ENCODE assay signal across 21 mouse cellular contexts in the genomic region with DNA sequence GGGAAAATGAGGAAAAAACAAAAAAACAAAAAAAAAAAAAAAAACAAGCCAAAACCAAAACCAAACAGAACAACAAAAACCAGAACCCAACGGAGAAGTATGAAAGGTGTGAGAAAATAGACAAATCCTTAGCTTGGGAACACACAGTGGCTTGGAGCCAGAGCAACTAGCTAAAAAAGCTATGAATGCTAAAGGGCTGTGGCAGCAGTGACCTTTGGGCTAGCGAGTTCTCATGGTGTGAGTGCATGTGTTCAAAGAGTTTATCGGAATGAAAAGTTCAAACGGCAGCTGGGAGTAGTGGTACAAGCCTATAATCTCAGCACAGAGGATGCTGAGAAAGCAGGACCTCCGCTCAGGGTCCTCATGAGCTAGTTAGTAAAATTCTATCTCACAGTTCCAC. TPM values are rescaled to one million over a fixed set of nuclear protein-coding genes. Genes with fewer than 3 reads are reported as not detected.
DNase-seq lines count a peak whose midpoint lies in the region; ATAC-seq and TF ChIP-seq lines count a peak whose summit lies in the region.
"Had no signal": no experiment of that assay in that cellular context is flagged by ENCODE, and none has a peak within 500 bp of the region (broad histone marks: within the 10 kb centered on the region; RNA-seq: fewer than 3 reads in every experiment).

No protein-coding gene starts in this region.

- peak overlapping the region; percentile 81 for H3K4me2 ChIP-seq in liver, embryonic 14.5 days (ENCODE audit: low read depth)
- no peak overlapping the region for H3K4me2 ChIP-seq in intestine, embryonic 16.5 days (ENCODE audit: low read depth, low read length)
- H3K4me2 ChIP-seq: embryonic facial prominence, embryonic 15.5 days; forebrain, embryonic 13.5 days; heart, embryonic 11.5 days; stomach, embryonic 15.5 days had no signal

- TF ChIP-seq EP300 in liver, embryonic 14.5 days (IDR thresholded peaks at IDR 0.05; ENCODE audit: low read depth) = no peak

- H3K4me3 ChIP-seq in erythroblast, embryonic 14.5 days (replicated peaks) = peak overlapping the region; percentile 54
- H3K4me3 ChIP-seq in liver, embryonic 14.5 days (ENCODE audit: insufficient read depth in 1 of 2, low read depth in 2 of 2, low read length in 2 of 2) = peak overlapping the region in 1 of 2 experiments; percentile 44; a peak in 2 of 4 replicates
- H3K4me3 ChIP-seq in intestine, embryonic 16.5 days (ENCODE audit: low read length) = no peak overlapping the region
- H3K4me3 ChIP-seq: embryonic facial prominence, embryonic 15.5 days; forebrain, embryonic 13.5 days; stomach, embryonic 15.5 days had no signal

- peaks cover 100% of the 10 kb centered on the region for H3K4me1 ChIP-seq in erythroblast, embryonic 14.5 days (ENCODE audit: control insufficient read depth)
- H3K4me1 ChIP-seq in liver, embryonic 14.5 days (replicated peaks; ENCODE audit: control insufficient read depth in 2 of 2, insufficient read depth in 2 of 2, low read length in 1 of 2) = peaks cover 83 to 84% of the 10 kb centered on the region in 2 experiments
- H3K4me1 ChIP-seq in intestine, embryonic 16.5 days (ENCODE audit: control insufficient read depth, insufficient read depth, low read length) = peaks cover 16% of the 10 kb centered on the region
- H3K4me1 ChIP-seq: forebrain, embryonic 13.5 days had no signal

- H3K36me3 ChIP-seq in erythroblast, embryonic 14.5 days (ENCODE audit: control insufficient read depth) = peaks cover 100% of the 10 kb centered on the region
- H3K36me3 ChIP-seq in liver, embryonic 14.5 days (replicated peaks; ENCODE audit: control insufficient read depth, insufficient read depth, low read depth) = peaks cover 85% of the 10 kb centered on the region
- peaks cover 18% of the 10 kb centered on the region for H3K36me3 ChIP-seq in intestine, embryonic 16.5 days (ENCODE audit: control insufficient read depth, insufficient read depth, low read length)

- peaks cover 9% of the 10 kb centered on the region; the same call in 1 of the 2 replicates for H3K27me3 ChIP-seq in erythroblast, embryonic 14.5 days (ENCODE audit: control insufficient read depth)
- H3K27me3 ChIP-seq in liver, embryonic 14.5 days (ENCODE audit: control insufficient read depth, insufficient read depth, low read length) = no peaks in the 10 kb centered on the region
- H3K27me3 ChIP-seq in intestine, embryonic 16.5 days (replicated peaks; ENCODE audit: control insufficient read depth, insufficient read depth, low read length) = no peaks in the 10 kb centered on the region
- H3K27me3 ChIP-seq: embryonic facial prominence, embryonic 15.5 days; forebrain, embryonic 13.5 days; stomach, embryonic 15.5 days had no signal

- H3K27ac ChIP-seq in liver, embryonic 14.5 days = peak overlapping the region; percentile 98
- H3K27ac ChIP-seq in intestine, embryonic 16.5 days (ENCODE audit: low read length) = no peak overlapping the region
- H3K27ac ChIP-seq: embryonic facial prominence, embryonic 15.5 days; forebrain, embryonic 13.5 days; kidney, postnatal 0 days; stomach, embryonic 15.5 days had no signal

- peak overlapping the region; percentile 61 for H3K9ac ChIP-seq in liver, embryonic 14.5 days (replicated peaks)
- H3K9ac ChIP-seq in intestine, embryonic 16.5 days (ENCODE audit: low read depth, low read length) = no peak overlapping the region
- H3K9ac ChIP-seq: embryonic facial prominence, embryonic 15.5 days; forebrain, embryonic 13.5 days; stomach, embryonic 15.5 days had no signal

- ATAC-seq in erythroblast, adult 5-6 weeks (replicated peaks; ENCODE audit: low FRiP score, poor library complexity, severe bottlenecking) = no peak
- ATAC-seq in liver, embryonic 14.5 days (ENCODE audit: insufficient read depth) = no peak
- ATAC-seq in intestine, embryonic 16.5 days = no peak
- ATAC-seq: forebrain, embryonic 13.5 days; hindbrain, embryonic 16.5 days had no signal

- peak; percentile 51 for DNase-seq in kidney, adult 18-20 months
- DNase-seq in kidney, postnatal 4 days = no peak
- peak; percentile 71 to 81 for DNase-seq in kidney, postnatal 25 days
- no peak for DNase-seq in liver, embryonic 14.5 days (ENCODE audit: low read depth in 3 of 3, low spot score in 3 of 3)
- DNase-seq in layer of hippocampus, postnatal 25 days (ENCODE audit: extremely low spot score in 1 of 2, low spot score in 1 of 2) = no peak
- DNase-seq: adrenal gland, adult 8-10 months; cerebellum, adult 9-10 months; heart, postnatal 4 days; lung, postnatal 14 days; right cerebral cortex, adult 18-20 months; spleen, adult 18-20 months; thymus, adult 2 months had no signal

- 77% methylated on average over 5 of the region's 5 CpGs for WGBS in liver, embryonic 14.5 days (ENCODE audit: insufficient replicate concordance)
- 79% methylated on average over 5 of the region's 5 CpGs for WGBS in intestine, embryonic 16.5 days

- peaks cover 32% of the 10 kb centered on the region for H3K9me3 ChIP-seq in erythroblast, embryonic 14.5 days (ENCODE audit: control insufficient read depth, low read length)
- H3K9me3 ChIP-seq in liver, embryonic 14.5 days (ENCODE audit: control insufficient read depth, low read length) = peaks cover 13% of the 10 kb centered on the region
- 0 out of 2 replicates have a peak, but pooled peaks cover 4% of the 10 kb centered on the region for H3K9me3 ChIP-seq in intestine, embryonic 16.5 days (ENCODE audit: control insufficient read depth, low read length)
- H3K9me3 ChIP-seq: embryonic facial prominence, embryonic 15.5 days; forebrain, embryonic 13.5 days; stomach, embryonic 15.5 days had no signal

- TF ChIP-seq CTCF in liver, embryonic 14.5 days (IDR thresholded peaks at IDR 0.05; ENCODE audit: low read depth) = no peak

RNA-seq across cellular contexts. Expression of a gene that starts 12.4 kb away (rescaled TPM):
- 14.6 and 19.0 TPM in 2 replicates for polyA plus RNA-seq in erythroblast, embryonic 14.5 days (2012)
- total RNA-seq in erythroblast, adult 5-6 weeks (2015; ENCODE audit: low replicate concordance) = 160 and 187 TPM in 2 replicates
- total RNA-seq in erythroblast, adult 5-6 weeks (2017; ENCODE audit: low replicate concordance) = 378 and 459 TPM in 2 replicates
- 15.6 and 15.9 TPM in 2 replicates for polyA plus RNA-seq in liver, embryonic 14.5 days (2012; rRNA removed)
- polyA plus RNA-seq in liver, embryonic 14.5 days (2014; fragmentation: Nextera tagmentation; extraction: Ambion mirVana) = 17.6 and 19.3 TPM in 2 replicates
- polyA plus RNA-seq in intestine, embryonic 16.5 days (2015; fragmentation: Nextera tagmentation; extraction: Ambion mirVana) = 4.8 and 5.6 TPM in 2 replicates
- total RNA-seq in layer of hippocampus, postnatal 25 days (2021) = 10 to 100 TPM; 39.5 to 46.7 TPM

Comparison
In these comparisons a context has a peak if more than half of its experiments do, and no peak if none do; other contexts are left out.
1. DNase-seq: peak in kidney, adult 18-20 months (single experiment) and kidney, postnatal 25 days (2 of 2); none in kidney, postnatal 4 days (0 of 2), liver, embryonic 14.5 days (0 of 3) and layer of hippocampus, postnatal 25 days (0 of 2).